Mouse (Mus musculus): ENCODE data around the gene Bend7. TPM values are rescaled to one million over a fixed set of nuclear protein-coding genes. Genes with fewer than 3 reads are reported as not detected.

Bend7 gene
- polyA plus RNA-seq, 2 experiments: 0.94 to 1.2 TPM

- no peaks in the 10 kb centered on the region for H3K36me3 ChIP-seq (replicated peaks; ENCODE audit: control insufficient read depth, insufficient read depth, low read depth)
- peak in 1 of 3 experiments; percentile 6 for DNase-seq (ENCODE audit: low read depth in 3 of 3, low spot score in 3 of 3)
Measured at GRCm38 (mm10) chr2:4777291-4777690, 59.7 kb downstream of the Bend7 start.

GRCm38 (mm10) chr2:4781641-4782040 lies 64.0 kb downstream of the Bend7 start:
- DNase-seq (ENCODE audit: low read depth in 3 of 3, low spot score in 3 of 3) (no peak), ATAC-seq (ENCODE audit: insufficient read depth) (no peak)
- 52% methylated on average over 3 of the region's 3 CpGs for WGBS (ENCODE audit: insufficient replicate concordance)
- H3K4me1 ChIP-seq (replicated peaks; ENCODE audit: control insufficient read depth in 2 of 2, insufficient read depth in 2 of 2, low read length in 1 of 2): 0 out of 4 replicates have a peak, but pooled peaks cover 0 to 2% of the 10 kb centered on the region in 2 experiments
- H3K9me3 ChIP-seq (ENCODE audit: control insufficient read depth, low read length): no peaks in the 10 kb centered on the region
- H3K36me3 ChIP-seq (replicated peaks; ENCODE audit: control insufficient read depth, insufficient read depth, low read depth): no peaks in the 10 kb centered on the region
- no peak for TF ChIP-seq EP300 (IDR thresholded peaks at IDR 0.05; ENCODE audit: low read depth)
- no peak for TF ChIP-seq CTCF (IDR thresholded peaks at IDR 0.05; ENCODE audit: low read depth)
- no peak overlapping the region for H3K4me3 ChIP-seq (ENCODE audit: insufficient read depth in 1 of 2, low read depth in 2 of 2, low read length in 2 of 2)
- H3K4me2 ChIP-seq (ENCODE audit: low read depth): no peak overlapping the region
- no peak overlapping the region for H3K27ac ChIP-seq
- no peaks in the 10 kb centered on the region for H3K27me3 ChIP-seq (ENCODE audit: control insufficient read depth, insufficient read depth, low read length)
- no peak overlapping the region for H3K9ac ChIP-seq (replicated peaks)

More at GRCm38 (mm10) chr2:4777291-4777690, 59.7 kb downstream of the Bend7 start:
- Histone ChIP-seq H3K4me1 (replicated peaks; ENCODE audit: control insufficient read depth in 2 of 2, insufficient read depth in 2 of 2, low read length in 1 of 2) (0 out of 4 replicates have a peak, but pooled peaks cover 0 to 2% of the 10 kb centered on the region in 2 experiments), H3K4me3 (ENCODE audit: insufficient read depth in 1 of 2, low read depth in 2 of 2, low read length in 2 of 2) (no peak overlapping the region), H3K27ac (no peak overlapping the region), H3K9ac (replicated peaks) (no peak overlapping the region), H3K9me3 (ENCODE audit: control insufficient read depth, low read length) (no peaks in the 10 kb centered on the region), H3K4me2 (ENCODE audit: low read depth) (no peak overlapping the region), H3K27me3 (ENCODE audit: control insufficient read depth, insufficient read depth, low read length) (no peaks in the 10 kb centered on the region)
- TF ChIP-seq EP300 (IDR thresholded peaks at IDR 0.05; ENCODE audit: low read depth) (no peak), CTCF (IDR thresholded peaks at IDR 0.05; ENCODE audit: low read depth) (no peak)
- 49% methylated on average over 8 of the region's 8 CpGs for WGBS (ENCODE audit: insufficient replicate concordance)
- no peak for ATAC-seq (ENCODE audit: insufficient read depth)

GRCm38 (mm10) chr2:4782401-4782800 lies 64.8 kb downstream of the Bend7 start:
- Histone ChIP-seq H3K27ac (no peak overlapping the region), H3K9ac (replicated peaks) (no peak overlapping the region), H3K27me3 (ENCODE audit: control insufficient read depth, insufficient read depth, low read length) (no peaks in the 10 kb centered on the region), H3K36me3 (replicated peaks; ENCODE audit: control insufficient read depth, insufficient read depth, low read depth) (no peaks in the 10 kb centered on the region), H3K9me3 (ENCODE audit: control insufficient read depth, low read length) (no peaks in the 10 kb centered on the region), H3K4me3 (ENCODE audit: insufficient read depth in 1 of 2, low read depth in 2 of 2, low read length in 2 of 2) (no peak overlapping the region), H3K4me1 (replicated peaks; ENCODE audit: control insufficient read depth in 2 of 2, insufficient read depth in 2 of 2, low read length in 1 of 2) (no peaks in the 10 kb centered on the region), H3K4me2 (ENCODE audit: low read depth) (no peak overlapping the region)
- no peak for ATAC-seq (ENCODE audit: insufficient read depth)
- WGBS (ENCODE audit: insufficient replicate concordance): 65% methylated on average over 4 of the region's 4 CpGs
- no peak for DNase-seq (ENCODE audit: low read depth in 3 of 3, low spot score in 3 of 3)
- TF ChIP-seq EP300 (IDR thresholded peaks at IDR 0.05; ENCODE audit: low read depth) (no peak), CTCF (IDR thresholded peaks at IDR 0.05; ENCODE audit: low read depth) (no peak)

GRCm38 (mm10) chr2:4782809-4783641 lies 65.4 kb downstream of the Bend7 start:
- no peak for DNase-seq (ENCODE audit: low read depth in 3 of 3, low spot score in 3 of 3)
- Histone ChIP-seq H3K4me3 (ENCODE audit: insufficient read depth in 1 of 2, low read depth in 2 of 2, low read length in 2 of 2) (no peak overlapping the region), H3K4me2 (ENCODE audit: low read depth) (no peak overlapping the region), H3K36me3 (replicated peaks; ENCODE audit: control insufficient read depth, insufficient read depth, low read depth) (no peaks in the 10 kb centered on the region), H3K27ac (no peak overlapping the region), H3K9ac (replicated peaks) (no peak overlapping the region), H3K4me1 (replicated peaks; ENCODE audit: control insufficient read depth in 2 of 2, insufficient read depth in 2 of 2, low read length in 1 of 2) (no peaks in the 10 kb centered on the region), H3K9me3 (ENCODE audit: control insufficient read depth, low read length) (no peaks in the 10 kb centered on the region), H3K27me3 (ENCODE audit: control insufficient read depth, insufficient read depth, low read length) (no peaks in the 10 kb centered on the region)
- WGBS (ENCODE audit: insufficient replicate concordance): 65% methylated on average over 11 of the region's 11 CpGs
- no peak for ATAC-seq (ENCODE audit: insufficient read depth)
- TF ChIP-seq CTCF (IDR thresholded peaks at IDR 0.05; ENCODE audit: low read depth): no peak
- TF ChIP-seq EP300 (IDR thresholded peaks at IDR 0.05; ENCODE audit: low read depth): no peak

GRCm38 (mm10) chr2:4784012-4784411 lies 66.4 kb downstream of the Bend7 start:
- whole genome bisulfite sequencing (ENCODE audit: insufficient replicate concordance): 49% methylated on average over 8 of the region's 8 CpGs
- Histone ChIP-seq H3K36me3 (replicated peaks; ENCODE audit: control insufficient read depth, insufficient read depth, low read depth) (no peaks in the 10 kb centered on the region), H3K4me3 (ENCODE audit: insufficient read depth in 1 of 2, low read depth in 2 of 2, low read length in 2 of 2) (no peak overlapping the region), H3K4me2 (ENCODE audit: low read depth) (no peak overlapping the region), H3K4me1 (replicated peaks; ENCODE audit: control insufficient read depth in 2 of 2, insufficient read depth in 2 of 2, low read length in 1 of 2) (no peaks in the 10 kb centered on the region), H3K9ac (replicated peaks) (no peak overlapping the region), H3K27ac (no peak overlapping the region), H3K9me3 (ENCODE audit: control insufficient read depth, low read length) (no peaks in the 10 kb centered on the region), H3K27me3 (ENCODE audit: control insufficient read depth, insufficient read depth, low read length) (no peaks in the 10 kb centered on the region)
- ATAC-seq (ENCODE audit: insufficient read depth) (no peak), DNase-seq (ENCODE audit: low read depth in 3 of 3, low spot score in 3 of 3) (no peak)
- no peak for TF ChIP-seq CTCF (IDR thresholded peaks at IDR 0.05; ENCODE audit: low read depth)
- no peak for TF ChIP-seq EP300 (IDR thresholded peaks at IDR 0.05; ENCODE audit: low read depth)

All from liver, embryonic 14.5 days (tissue).